In genomic region chr9:25588581-25588980, GRCm38 (mm10) we compare ENCODE assay signal across 14 mouse cellular contexts.
"Had no signal": no experiment of that assay in that cellular context is flagged by ENCODE, and none has a peak within 500 bp of the region (broad histone marks: within the 10 kb centered on the region; RNA-seq: fewer than 3 reads in every experiment).

No protein-coding gene starts in this region.

- ATAC-seq: liver, embryonic 12.5 days had no signal

- DNase-seq: kidney, adult 9 months; kidney, postnatal 14 days; kidney, postnatal 4 days; layer of hippocampus, adult 9-11 months; liver; lung, adult 18-20 months; lung, postnatal 10 days; lung, postnatal 36 days; midbrain, embryonic 14.5 days; retina, postnatal 1 day; right cerebral cortex, postnatal 25 days; spleen, adult 18-20 months; thymus, postnatal 36 days had no signal
